Mouse (Mus musculus) left cerebral cortex, postnatal 36 days (tissue): ENCODE data around the gene Cd9. TPM values are rescaled to one million over a fixed set of nuclear protein-coding genes. Genes with fewer than 3 reads are reported as not detected.
"Not testable (repeated sequence)": the region's sequence is repeated elsewhere in the genome, so short reads cannot be mapped to it uniquely, and the experiment has no call there.

Source experiments
- DNase-seq, 2 experiments: peaks; one replicate each; pipeline ENCODE4 v3.0.0; 2021 to 2022; ENCODE audit warnings: low spot score in 2 of 2, mixed read lengths in 1 of 2
- intact Hi-C: fragments of 180-260 bp; cut with DNase I; formaldehyde crosslinking; loops from one replicate; pipeline ENCODE4 v1.15.1; 2025
- total RNA-seq, 2 experiments: library from RNA; stranded (reverse); gene quantifications; 2 replicates each; pipeline ENCODE4 v1.2.3; 2021

Cd9 gene
- total RNA-seq, 2 experiments from 2014 or later = 42.0 to 54.3 TPM

GRCm38 (mm10) chr6:125504622-125505355, 10.2 kb upstream of the Cd9 start:
- intact Hi-C loops = no loop called here
- DNase-seq = no peak

- intact Hi-C loops = no loop called here
- DNase-seq = no peak
Observed at GRCm38 (mm10) chr6:125503186-125503802, 8.7 kb upstream of the Cd9 start.

GRCm38 (mm10) chr6:125498062-125498461, 3.5 kb upstream of the Cd9 start:
- no peak for DNase-seq
- intact Hi-C loops = loop anchor here (2.0 kb wide), 2 partner anchors 71 to 79 kb away; no protein-coding TSS in a partner anchor

GRCm38 (mm10) chr6:125496417-125496816, 1.8 kb upstream of the Cd9 start:
- intact Hi-C loops = no loop called here
- no peak for DNase-seq

GRCm38 (mm10) chr6:125495361-125495760, 770 bp upstream of the Cd9 start:
- no peak for DNase-seq
- intact Hi-C loops = no loop called here

- no peak for DNase-seq
- intact Hi-C loops = no loop called here
Observed at GRCm38 (mm10) chr6:125493147-125493546, 1.4 kb downstream of the Cd9 start.

GRCm38 (mm10) chr6:125492664-125493063, 1.9 kb downstream of the Cd9 start:
- no peak for DNase-seq
- intact Hi-C loops = no loop called here

GRCm38 (mm10) chr6:125492033-125492432, 2.6 kb downstream of the Cd9 start:
- intact Hi-C loops = no loop called here
- DNase-seq = no peak

GRCm38 (mm10) chr6:125491393-125491792, 3.2 kb downstream of the Cd9 start:
- no peak for DNase-seq
- intact Hi-C loops = no loop called here

GRCm38 (mm10) chr6:125489881-125490559, 4.6 kb downstream of the Cd9 start:
- intact Hi-C loops = no loop called here

GRCm38 (mm10) chr6:125485589-125485988, 9.0 kb downstream of the Cd9 start:
- DNase-seq = no peak
- intact Hi-C loops = no loop called here

More at GRCm38 (mm10) chr6:125489881-125490559, 4.6 kb downstream of the Cd9 start:
- no peak for DNase-seq

- no peak for DNase-seq
- intact Hi-C loops = no loop called here
Observed at GRCm38 (mm10) chr6:125484721-125485120, 9.9 kb downstream of the Cd9 start.

- not testable (repeated sequence) for DNase-seq
Observed at GRCm38 (mm10) chr6:125484313-125484660, 10.3 kb downstream of the Cd9 start.

GRCm38 (mm10) chr6:125483515-125484312, 10.9 kb downstream of the Cd9 start:
- DNase-seq = no peak
- intact Hi-C loops = no loop called here

More at GRCm38 (mm10) chr6:125484313-125484660, 10.3 kb downstream of the Cd9 start:
- intact Hi-C loops = not testable (repeated sequence)

GRCm38 (mm10) chr6:125482427-125482831, 12.2 kb downstream of the Cd9 start:
- intact Hi-C loops = no loop called here
- no peak for DNase-seq

GRCm38 (mm10) chr6:125481667-125482390, 12.8 kb downstream of the Cd9 start:
- DNase-seq = no peak
- intact Hi-C loops = no loop called here

GRCm38 (mm10) chr6:125480396-125481361, 13.9 kb downstream of the Cd9 start:
- intact Hi-C loops = no loop called here
- no peak for DNase-seq

- intact Hi-C loops = no loop called here
- no peak for DNase-seq
Observed at GRCm38 (mm10) chr6:125479359-125479758, 15.2 kb downstream of the Cd9 start.
